Mouse (Mus musculus) T-cell, adult 2 months (primary cell): ENCODE measurements around the gene Socs4.

Experiments used
- DNase-seq: peaks from one replicate; pipeline ENCODE4 v3.0.0; 2022; ENCODE audit warnings: low spot score

The Socs4 gene

DNA sequence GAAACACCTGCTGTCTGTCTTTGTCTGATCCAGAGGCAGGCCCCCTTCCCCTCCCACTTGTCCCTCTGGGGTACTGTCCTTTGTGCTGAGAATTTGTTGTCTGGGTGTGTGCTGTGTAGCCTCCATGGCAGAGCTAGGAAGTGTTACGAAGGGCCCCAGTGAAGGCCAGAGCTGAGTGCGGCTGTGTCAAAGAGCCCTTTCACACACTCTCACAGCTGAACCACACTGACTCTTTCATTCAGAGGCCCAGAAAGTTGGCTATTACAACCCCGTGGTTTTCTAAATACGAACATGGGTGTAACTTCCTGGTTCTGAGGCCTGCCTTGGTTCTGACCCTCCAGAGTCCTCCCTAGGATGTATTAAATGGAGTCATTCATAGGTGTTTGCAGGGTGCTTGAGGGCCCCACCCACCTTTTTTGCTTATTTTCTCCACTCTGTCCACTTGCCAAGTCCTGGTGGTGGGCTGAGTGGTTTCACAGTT is 65.1 kb downstream of the Socs4 start:
- no peak for DNase-seq
